Mouse (Mus musculus): ENCODE data around the gene Gm42906. TPM values are rescaled to one million over a fixed set of nuclear protein-coding genes. Genes with fewer than 3 reads are reported as not detected.

Gene Gm42906
- polyA plus RNA-seq, 1 experiment from 2014 or later = 0.38 TPM

DNA sequence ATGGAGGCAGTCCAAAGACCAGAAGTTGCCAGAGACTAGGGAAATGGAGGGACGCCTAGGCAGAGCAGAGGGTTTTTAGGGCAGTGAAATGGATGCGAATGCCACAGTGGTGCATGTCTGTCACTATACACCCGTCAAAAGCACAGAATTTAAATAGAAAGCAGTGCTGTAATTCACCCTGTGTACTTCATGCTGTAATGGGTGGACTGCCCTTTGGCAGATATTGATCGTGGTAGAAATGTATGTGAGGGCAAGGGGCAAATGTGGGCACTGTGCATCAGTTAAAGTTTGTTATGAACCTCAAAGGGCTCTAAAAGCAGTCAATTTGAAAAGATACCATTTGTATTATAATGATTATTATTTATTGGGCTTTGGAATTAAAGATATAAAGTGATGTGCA lies 347.7 kb downstream of the Gm42906 start:
- Histone ChIP-seq H3K4me3 (no peak overlapping the region), H3K27ac (no peak overlapping the region), H3K9ac (no peak overlapping the region), H3K4me1 (replicated peaks) (no peaks in the 10 kb centered on the region), H3K9me3 (replicated peaks) (no peaks in the 10 kb centered on the region), H3K36me3 (no peaks in the 10 kb centered on the region), H3K4me2 (no peak overlapping the region), H3K27me3 (no peaks in the 10 kb centered on the region)
- WGBS = 80% methylated on average over 4 of the region's 4 CpGs
- ATAC-seq (replicated peaks; ENCODE audit: insufficient number of reproducible peaks, insufficient read depth, low FRiP score, low read depth) = no peak

DNA sequence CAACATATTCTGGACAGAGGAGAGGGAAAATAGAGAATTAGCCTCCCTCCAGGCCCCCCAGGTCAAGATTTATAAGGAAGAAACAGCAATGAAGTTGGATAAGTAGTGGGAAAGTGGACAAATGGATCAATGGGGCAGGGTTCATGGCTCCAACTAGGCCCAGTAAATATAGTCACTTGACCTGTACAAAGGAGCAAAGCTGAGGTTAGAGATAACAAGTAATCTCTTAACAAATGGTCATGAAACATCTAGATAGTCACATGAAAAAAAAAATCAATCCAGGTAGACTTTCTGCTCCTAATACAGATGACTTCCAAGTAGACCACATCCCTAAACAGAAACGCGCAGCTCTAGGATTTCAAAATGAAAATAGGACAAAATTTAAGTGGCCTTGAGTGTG lies 350.0 kb downstream of the Gm42906 start:
- Histone ChIP-seq H3K4me2 (no peak overlapping the region), H3K27me3 (no peaks in the 10 kb centered on the region), H3K9ac (no peak overlapping the region), H3K4me1 (replicated peaks) (no peaks in the 10 kb centered on the region; the same call in 1 of the 2 replicates), H3K9me3 (replicated peaks) (no peaks in the 10 kb centered on the region), H3K36me3 (no peaks in the 10 kb centered on the region), H3K27ac (no peak overlapping the region), H3K4me3 (no peak overlapping the region)
- no peak for ATAC-seq (replicated peaks; ENCODE audit: insufficient number of reproducible peaks, insufficient read depth, low FRiP score, low read depth)
- 88% methylated on average over 2 of the region's 2 CpGs for WGBS

DNA sequence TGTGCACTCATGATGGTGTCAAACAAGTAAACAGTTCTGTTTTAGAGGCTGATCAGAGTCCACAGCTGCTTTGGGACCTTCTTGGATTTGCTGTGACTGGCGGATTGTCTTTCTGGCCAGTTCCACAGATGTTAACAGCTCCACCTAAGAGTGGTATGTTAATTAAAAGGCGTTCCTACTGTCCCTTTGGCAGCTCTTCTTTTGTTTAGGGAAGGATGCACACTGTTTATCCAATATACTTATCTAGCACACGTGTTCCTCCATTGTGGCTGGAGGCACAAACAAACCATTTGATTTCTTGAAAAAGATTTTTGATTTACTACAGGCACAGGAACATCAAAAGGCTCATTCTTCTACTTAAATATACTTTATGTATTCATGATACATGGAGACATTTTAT lies 351.0 kb downstream of the Gm42906 start:
- H3K4me1 ChIP-seq (replicated peaks) = no peaks in the 10 kb centered on the region; the same call in 1 of the 2 replicates
- H3K9ac ChIP-seq = no peak overlapping the region
- H3K27ac ChIP-seq = no peak overlapping the region
- H3K36me3 ChIP-seq = no peaks in the 10 kb centered on the region
- no peak for ATAC-seq (replicated peaks; ENCODE audit: insufficient number of reproducible peaks, insufficient read depth, low FRiP score, low read depth)
- H3K9me3 ChIP-seq (replicated peaks) = no peaks in the 10 kb centered on the region
- no peaks in the 10 kb centered on the region for H3K27me3 ChIP-seq
- 64% methylated on average over 3 of the region's 3 CpGs for WGBS
- H3K4me3 ChIP-seq = no peak overlapping the region
- H3K4me2 ChIP-seq = no peak overlapping the region

DNA sequence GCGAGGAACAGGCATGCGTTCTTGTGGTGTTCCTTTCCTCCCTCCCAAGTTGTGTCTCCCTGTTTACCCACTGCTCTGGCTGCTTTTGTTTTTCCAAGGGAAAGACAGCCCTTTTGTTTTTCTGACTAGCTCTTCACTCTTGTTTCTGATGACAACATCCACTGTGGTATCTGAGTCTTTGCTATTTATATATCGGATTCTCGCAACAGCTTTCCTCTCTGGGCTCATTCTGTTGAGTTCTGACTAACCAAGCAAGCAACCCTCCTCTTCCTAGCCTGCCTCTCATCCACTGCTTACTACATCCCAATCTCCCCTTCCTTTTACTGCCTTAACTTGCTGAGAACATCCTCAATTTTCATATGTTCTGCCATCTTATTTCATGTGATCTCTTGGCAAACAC lies 353.7 kb downstream of the Gm42906 start:
- H3K4me2 ChIP-seq = no peak overlapping the region
- ATAC-seq (replicated peaks; ENCODE audit: insufficient number of reproducible peaks, insufficient read depth, low FRiP score, low read depth) = no peak
- H3K4me3 ChIP-seq = no peak overlapping the region
- H3K36me3 ChIP-seq = no peaks in the 10 kb centered on the region
- H3K9me3 ChIP-seq (replicated peaks) = no peaks in the 10 kb centered on the region
- 0 out of 2 replicates have a peak overlapping the region, but pooled peaks have one; percentile 2 for H3K27ac ChIP-seq
- peaks cover 16% of the 10 kb centered on the region for H3K4me1 ChIP-seq (replicated peaks)
- no peaks in the 10 kb centered on the region for H3K27me3 ChIP-seq
- 36% methylated on average over 4 of the region's 4 CpGs for WGBS
- H3K9ac ChIP-seq = no peak overlapping the region

DNA sequence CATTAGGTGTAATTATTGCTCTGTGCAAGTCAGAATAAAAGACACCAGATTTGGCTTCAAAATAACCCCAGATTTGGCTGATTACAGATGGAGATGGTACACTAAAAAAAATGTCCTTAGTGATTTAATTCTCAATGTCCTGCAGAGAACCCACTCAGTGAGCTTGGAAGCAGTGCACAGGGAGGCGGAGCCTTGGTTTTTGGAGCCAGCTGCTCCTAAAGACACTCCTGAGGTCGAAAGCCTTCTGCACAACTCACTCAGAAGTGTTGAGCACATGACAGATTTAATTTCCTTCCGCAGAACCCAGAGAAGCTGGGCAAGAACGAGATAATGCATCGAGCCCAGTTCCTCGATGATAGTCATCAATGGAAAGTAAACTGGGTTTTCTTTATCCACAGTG lies 356.5 kb downstream of the Gm42906 start:
- no peak for ATAC-seq (replicated peaks; ENCODE audit: insufficient number of reproducible peaks, insufficient read depth, low FRiP score, low read depth)
- Histone ChIP-seq H3K4me1 (replicated peaks) (peaks cover 18% of the 10 kb centered on the region), H3K9ac (no peak overlapping the region), H3K4me3 (no peak overlapping the region), H3K27me3 (no peaks in the 10 kb centered on the region), H3K9me3 (replicated peaks) (no peaks in the 10 kb centered on the region), H3K4me2 (no peak overlapping the region), H3K27ac (no peak overlapping the region), H3K36me3 (no peaks in the 10 kb centered on the region)
- WGBS = 51% methylated on average over 6 of the region's 6 CpGs

DNA sequence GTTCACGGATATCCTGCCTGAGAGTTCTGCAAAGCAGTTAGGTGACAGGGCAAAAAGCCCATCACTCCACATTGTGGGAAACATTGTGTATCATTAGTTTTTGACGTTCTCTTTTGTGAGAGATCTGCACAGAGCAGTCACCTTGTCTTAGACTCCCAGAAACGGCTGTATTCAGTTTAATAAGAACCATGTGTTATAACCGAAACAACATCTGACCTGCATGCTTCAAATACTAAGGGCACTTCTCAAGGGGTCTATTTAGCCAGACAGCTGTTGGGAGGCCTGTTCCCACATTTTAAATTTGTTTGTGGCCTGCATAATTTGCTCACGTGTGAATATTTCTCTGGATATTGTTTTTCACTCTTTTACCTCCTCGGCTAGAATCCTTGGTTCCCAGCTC lies 357.1 kb downstream of the Gm42906 start:
- Histone ChIP-seq H3K9me3 (replicated peaks) (no peaks in the 10 kb centered on the region), H3K27ac (no peak overlapping the region), H3K4me3 (no peak overlapping the region), H3K9ac (no peak overlapping the region), H3K4me1 (replicated peaks) (peaks cover 21% of the 10 kb centered on the region), H3K27me3 (no peaks in the 10 kb centered on the region), H3K4me2 (no peak overlapping the region), H3K36me3 (no peaks in the 10 kb centered on the region)
- WGBS = 61% methylated on average over 6 of the region's 6 CpGs
- ATAC-seq (replicated peaks; ENCODE audit: insufficient number of reproducible peaks, insufficient read depth, low FRiP score, low read depth) = no peak

DNA sequence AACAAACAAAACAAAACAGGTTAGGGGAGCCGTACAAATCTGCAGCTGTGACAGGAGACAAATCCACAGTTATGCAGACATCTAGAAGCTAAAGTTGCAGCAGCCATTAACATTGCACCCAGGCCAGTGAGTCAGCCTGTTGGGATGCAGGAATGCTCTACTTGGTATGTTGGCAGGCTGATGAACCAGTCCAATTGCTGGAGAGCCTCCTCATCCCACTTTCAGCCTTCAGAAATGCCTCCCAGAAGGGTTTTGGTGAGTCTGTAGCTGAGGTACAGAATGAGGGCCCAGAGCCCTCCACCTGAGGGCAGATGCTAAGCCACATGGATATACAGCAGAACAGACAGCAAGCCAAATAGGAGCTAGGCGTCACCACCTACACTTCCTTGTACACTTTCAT lies 358.4 kb downstream of the Gm42906 start:
- Histone ChIP-seq H3K4me2 (no peak overlapping the region), H3K27ac (0 out of 2 replicates have a peak overlapping the region, but pooled peaks have one; percentile 9), H3K36me3 (no peaks in the 10 kb centered on the region), H3K4me3 (no peak overlapping the region), H3K27me3 (no peaks in the 10 kb centered on the region), H3K9me3 (replicated peaks) (no peaks in the 10 kb centered on the region), H3K9ac (no peak overlapping the region), H3K4me1 (replicated peaks) (peaks cover 23% of the 10 kb centered on the region)
- WGBS = 75% methylated on average over 2 of the region's 2 CpGs
- ATAC-seq (replicated peaks; ENCODE audit: insufficient number of reproducible peaks, insufficient read depth, low FRiP score, low read depth) = no peak

DNA sequence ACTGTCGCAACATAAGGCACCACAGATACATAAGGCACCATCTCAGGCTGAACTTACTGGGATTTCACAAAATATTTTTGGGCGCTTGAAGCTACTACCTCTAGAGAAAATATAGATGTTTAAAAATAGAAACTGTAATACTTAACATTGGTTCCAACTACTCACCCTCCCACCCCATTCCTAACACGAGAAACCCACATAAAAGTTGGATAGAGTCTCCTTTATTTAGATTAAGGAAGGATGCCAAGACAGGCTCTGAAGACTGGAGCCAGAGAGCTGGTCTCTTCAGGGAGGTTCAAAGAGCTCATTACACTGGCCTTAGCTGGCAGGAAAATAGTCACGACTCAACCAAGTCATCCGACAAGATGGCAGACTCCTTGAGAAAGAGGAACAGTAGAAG lies 361.9 kb downstream of the Gm42906 start:
- WGBS = 67% methylated on average over 5 of the region's 5 CpGs
- no peak for ATAC-seq (replicated peaks; ENCODE audit: insufficient number of reproducible peaks, insufficient read depth, low FRiP score, low read depth)
- Histone ChIP-seq H3K27me3 (no peaks in the 10 kb centered on the region), H3K9me3 (replicated peaks) (no peaks in the 10 kb centered on the region), H3K36me3 (peaks cover 19% of the 10 kb centered on the region), H3K4me1 (replicated peaks) (peaks cover 19% of the 10 kb centered on the region), H3K27ac (no peak overlapping the region), H3K9ac (no peak overlapping the region), H3K4me3 (no peak overlapping the region), H3K4me2 (no peak overlapping the region)

DNA sequence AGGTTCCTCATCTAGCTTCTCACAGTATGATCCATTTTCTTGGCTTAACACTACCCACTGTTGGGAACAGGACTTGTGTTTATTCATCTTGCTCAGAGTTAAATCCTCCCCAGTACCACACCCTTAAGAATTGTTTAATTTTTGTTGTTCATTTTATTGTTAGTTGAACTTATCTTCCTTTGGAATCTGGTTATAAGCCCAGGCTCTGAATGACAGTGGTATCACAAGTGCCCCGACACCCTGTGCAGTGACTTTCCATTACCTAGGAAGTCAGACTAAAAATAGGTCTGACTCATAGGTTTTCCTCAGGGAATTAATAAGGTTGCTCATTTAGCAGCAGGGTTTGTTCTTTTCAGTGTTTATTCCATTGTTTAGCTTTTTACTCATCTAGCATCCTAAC lies 362.7 kb downstream of the Gm42906 start:
- Histone ChIP-seq H3K27ac (no peak overlapping the region), H3K4me3 (no peak overlapping the region), H3K4me2 (no peak overlapping the region), H3K27me3 (no peaks in the 10 kb centered on the region), H3K4me1 (replicated peaks) (peaks cover 20% of the 10 kb centered on the region), H3K9ac (no peak overlapping the region), H3K9me3 (replicated peaks) (no peaks in the 10 kb centered on the region), H3K36me3 (peaks cover 19% of the 10 kb centered on the region)
- ATAC-seq (replicated peaks; ENCODE audit: insufficient number of reproducible peaks, insufficient read depth, low FRiP score, low read depth) = no peak
- WGBS = 33% methylated on average over 1 of the region's 1 CpGs

DNA sequence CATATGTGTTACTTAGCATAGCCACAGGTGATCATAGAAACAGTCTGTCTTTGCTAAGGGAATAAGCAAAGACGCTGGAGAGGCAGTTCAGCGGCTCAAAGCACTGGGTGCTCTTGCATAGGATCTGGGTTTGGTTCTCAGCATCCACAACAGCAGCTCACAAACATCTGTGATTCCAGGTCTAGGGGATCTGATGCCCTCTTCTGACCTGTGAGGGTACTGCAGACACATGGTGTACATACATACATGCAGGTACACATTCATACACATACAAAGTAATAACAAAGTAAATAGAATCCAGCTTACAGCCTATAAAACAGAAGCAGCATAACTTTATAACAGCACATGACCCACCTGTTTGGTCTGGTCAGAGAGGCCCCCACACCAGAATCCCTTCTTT lies 366.0 kb downstream of the Gm42906 start:
- H3K4me2 ChIP-seq = no peak overlapping the region
- peaks cover 19% of the 10 kb centered on the region for H3K36me3 ChIP-seq
- H3K4me1 ChIP-seq (replicated peaks) = peaks cover 19% of the 10 kb centered on the region; the same call in 1 of the 2 replicates
- no peak overlapping the region for H3K27ac ChIP-seq
- no peaks in the 10 kb centered on the region for H3K9me3 ChIP-seq (replicated peaks)
- WGBS = 95% methylated on average over 2 of the region's 2 CpGs
- no peak overlapping the region for H3K9ac ChIP-seq
- no peak overlapping the region for H3K4me3 ChIP-seq
- ATAC-seq (replicated peaks; ENCODE audit: insufficient number of reproducible peaks, insufficient read depth, low FRiP score, low read depth) = no peak
- H3K27me3 ChIP-seq = no peaks in the 10 kb centered on the region

DNA sequence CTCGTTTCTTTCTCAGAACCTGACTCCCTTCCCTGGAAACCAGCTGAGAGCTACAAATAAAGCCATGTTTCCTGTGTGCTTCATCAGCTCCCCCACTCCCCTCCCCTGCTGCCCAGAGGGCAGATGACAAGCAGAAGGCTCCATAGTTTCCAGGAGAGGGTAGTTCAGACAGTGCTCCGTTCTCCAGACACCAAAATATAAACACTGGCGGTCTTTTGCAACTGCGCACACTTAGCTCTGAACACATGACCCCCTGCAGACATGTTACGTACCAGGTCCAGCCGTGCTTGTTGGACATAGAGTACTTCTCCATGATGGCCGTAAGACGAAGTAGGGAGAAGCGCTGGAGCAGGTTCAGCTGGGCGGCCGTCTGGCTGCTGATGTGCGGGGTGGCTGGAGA lies 367.5 kb downstream of the Gm42906 start:
- H3K27ac ChIP-seq = peak overlapping the region; percentile 23
- ATAC-seq (replicated peaks; ENCODE audit: insufficient number of reproducible peaks, insufficient read depth, low FRiP score, low read depth) = no peak
- 71% methylated on average over 12 of the region's 12 CpGs for WGBS

DNA sequence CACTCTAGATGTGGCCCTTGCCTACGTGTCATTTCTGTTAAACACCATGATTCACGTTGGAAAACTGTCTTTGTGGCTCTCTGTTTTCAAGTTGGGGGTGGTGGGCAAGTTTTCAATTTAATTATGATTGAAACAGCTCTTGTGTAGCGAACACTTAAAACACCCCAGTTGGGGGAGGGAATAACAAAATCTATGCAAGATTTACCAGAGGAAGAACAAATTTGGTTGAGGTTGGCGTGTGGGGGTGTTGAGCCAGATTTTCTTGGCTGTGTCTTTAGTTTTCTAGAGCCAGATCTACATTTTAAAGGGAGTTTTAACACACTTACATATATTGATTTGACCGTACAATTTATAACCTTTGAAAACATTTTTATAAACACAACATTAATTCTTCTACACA lies 368.2 kb downstream of the Gm42906 start:
- peaks cover 19% of the 10 kb centered on the region for H3K36me3 ChIP-seq
- H3K9me3 ChIP-seq (replicated peaks) = no peaks in the 10 kb centered on the region
- no peak overlapping the region for H3K4me3 ChIP-seq
- H3K27me3 ChIP-seq = no peaks in the 10 kb centered on the region
- 0 out of 2 replicates have a peak overlapping the region, but pooled peaks have one; percentile 35 for H3K27ac ChIP-seq
- ATAC-seq (replicated peaks; ENCODE audit: insufficient number of reproducible peaks, insufficient read depth, low FRiP score, low read depth) = no peak
- no peak overlapping the region for H3K9ac ChIP-seq
- H3K4me2 ChIP-seq = no peak overlapping the region
- H3K4me1 ChIP-seq (replicated peaks) = peaks cover 28% of the 10 kb centered on the region
- 77% methylated on average over 5 of the region's 5 CpGs for WGBS

More for the DNA sequence above, 367.5 kb downstream of the Gm42906 start:
- peaks cover 28% of the 10 kb centered on the region for H3K4me1 ChIP-seq (replicated peaks)
- H3K4me3 ChIP-seq = no peak overlapping the region
- no peak overlapping the region for H3K4me2 ChIP-seq
- H3K36me3 ChIP-seq = peaks cover 19% of the 10 kb centered on the region
- H3K9me3 ChIP-seq (replicated peaks) = no peaks in the 10 kb centered on the region
- no peaks in the 10 kb centered on the region for H3K27me3 ChIP-seq
- H3K9ac ChIP-seq = no peak overlapping the region

All from heart, embryonic 15.5 days (tissue).